Mouse (Mus musculus): ENCODE measurements around the gene Esrrg.

Gene Esrrg

DNA sequence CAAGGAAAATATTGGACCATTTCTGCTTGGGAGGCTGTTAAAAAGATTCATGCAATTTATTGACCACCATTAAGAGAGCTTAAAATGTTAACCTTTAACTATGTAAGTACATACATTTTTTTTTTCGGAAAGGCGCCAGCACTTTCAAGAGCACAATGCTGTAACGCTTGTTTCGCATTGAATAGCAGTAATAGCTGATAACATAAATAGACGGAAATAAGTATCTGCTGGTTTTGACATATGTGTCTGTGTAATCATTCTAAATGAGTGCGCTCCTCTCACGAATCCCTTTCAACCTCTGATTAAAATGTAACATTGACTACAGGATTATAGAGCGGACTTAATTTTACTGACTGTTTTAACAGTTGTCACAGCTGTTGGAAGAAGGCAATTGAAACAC, 391.6 kb downstream of the Esrrg start:
- DNase-seq = no peak

- DNase-seq = no peak
These were observed 398.4 kb downstream of the Esrrg start for GRCm38 (mm10) chr1:188006820-188007491.

DNA sequence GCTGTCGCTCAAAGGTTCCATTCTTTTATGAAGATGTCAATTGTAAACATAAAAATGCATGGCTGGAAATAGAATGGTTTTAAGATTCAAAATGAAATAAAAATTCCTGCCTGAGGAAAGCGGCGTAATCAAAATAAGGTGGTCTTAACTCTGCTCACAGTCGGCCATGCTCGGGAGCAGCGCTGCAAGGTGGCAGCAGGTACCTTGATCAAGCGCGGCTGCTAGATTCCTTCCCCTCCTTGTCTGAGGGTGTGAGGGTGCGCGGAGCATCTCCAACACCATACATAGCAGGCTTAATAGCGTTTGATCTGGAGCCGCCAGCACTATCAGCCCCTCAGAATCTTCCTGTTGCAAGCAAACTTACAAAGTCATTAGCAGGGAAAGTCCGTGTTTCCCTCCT, 399.9 kb downstream of the Esrrg start:
- no peak for DNase-seq

GRCm38 (mm10) chr1:188009868-188010267, 401.3 kb downstream of the Esrrg start:
- DNase-seq = no peak

GRCm38 (mm10) chr1:188010860-188011259, 402.3 kb downstream of the Esrrg start:
- no peak for DNase-seq

GRCm38 (mm10) chr1:188014411-188014810, 405.8 kb downstream of the Esrrg start:
- no peak for DNase-seq

- DNase-seq = peak; percentile 21 to 44
These were observed 409.6 kb downstream of the Esrrg start for GRCm38 (mm10) chr1:188017956-188018862.

- DNase-seq = no peak
These were observed 420.6 kb downstream of the Esrrg start for GRCm38 (mm10) chr1:188029205-188029604.

GRCm38 (mm10) chr1:188030116-188030515, 421.5 kb downstream of the Esrrg start:
- no peak for DNase-seq

- no peak for DNase-seq
These were observed 422.7 kb downstream of the Esrrg start for GRCm38 (mm10) chr1:188031276-188031675.

- no peak for DNase-seq
These were observed 427.4 kb downstream of the Esrrg start for GRCm38 (mm10) chr1:188035957-188036356.

- DNase-seq = peak in 1 of 2 experiments; percentile 32
These were observed 438.1 kb downstream of the Esrrg start for GRCm38 (mm10) chr1:188046691-188047121.

GRCm38 (mm10) chr1:188047148-188047547, 438.6 kb downstream of the Esrrg start:
- peak in 1 of 2 experiments; percentile 26 for DNase-seq

GRCm38 (mm10) chr1:188055888-188056287, 447.3 kb downstream of the Esrrg start:
- DNase-seq = peak in 1 of 2 experiments; percentile 13

GRCm38 (mm10) chr1:188057892-188058291, 449.3 kb downstream of the Esrrg start:
- no peak for DNase-seq

GRCm38 (mm10) chr1:188059006-188059405, 450.4 kb downstream of the Esrrg start:
- DNase-seq = peak; percentile 53 to 84

- DNase-seq = peak; percentile 24 to 42
These were observed 451.9 kb downstream of the Esrrg start for GRCm38 (mm10) chr1:188060493-188060892.

DNA sequence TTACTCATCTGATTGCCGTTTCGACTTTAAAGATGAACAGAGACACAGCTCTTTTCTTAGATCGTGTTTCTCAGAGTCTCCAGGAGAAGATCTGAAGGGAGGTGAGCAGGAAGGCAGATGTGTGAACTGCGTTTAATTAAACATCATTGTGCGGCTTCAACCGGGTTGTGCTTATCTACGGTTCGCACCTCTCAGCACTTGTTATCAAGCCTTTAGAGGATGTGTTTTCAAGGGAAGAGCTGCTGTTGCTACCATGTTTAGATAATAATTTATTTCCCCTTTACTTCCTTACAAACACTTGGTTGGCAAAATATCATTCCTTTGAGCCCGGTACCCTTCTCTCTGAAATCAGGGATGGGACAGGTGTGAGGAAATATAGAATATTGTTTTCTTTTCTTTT, 460.2 kb downstream of the Esrrg start:
- no peak for DNase-seq

DNA sequence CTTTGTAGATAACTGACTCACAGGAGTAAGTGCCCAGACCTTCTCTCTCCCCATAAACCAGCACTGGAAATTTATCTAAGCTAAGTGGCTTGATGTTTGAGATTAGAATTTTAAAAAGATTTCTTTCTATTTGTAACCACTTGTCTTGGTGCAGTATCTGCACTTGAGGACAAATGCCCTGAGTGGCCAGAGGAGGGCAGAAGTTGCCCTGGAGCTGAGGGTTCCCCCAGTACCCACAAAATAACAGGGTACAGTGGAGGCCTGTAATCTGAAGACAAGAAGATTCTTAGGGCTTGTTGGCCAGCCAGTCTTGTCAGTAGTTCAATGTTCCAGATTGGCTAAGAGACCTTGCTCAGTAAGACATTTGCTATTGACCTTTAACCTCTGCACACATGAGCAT, 461.3 kb downstream of the Esrrg start:
- no peak for DNase-seq

GRCm38 (mm10) chr1:188077561-188078195, 469.1 kb downstream of the Esrrg start:
- no peak for DNase-seq

- DNase-seq = no peak
These were observed 471.8 kb downstream of the Esrrg start for GRCm38 (mm10) chr1:188080261-188080875.

DNA sequence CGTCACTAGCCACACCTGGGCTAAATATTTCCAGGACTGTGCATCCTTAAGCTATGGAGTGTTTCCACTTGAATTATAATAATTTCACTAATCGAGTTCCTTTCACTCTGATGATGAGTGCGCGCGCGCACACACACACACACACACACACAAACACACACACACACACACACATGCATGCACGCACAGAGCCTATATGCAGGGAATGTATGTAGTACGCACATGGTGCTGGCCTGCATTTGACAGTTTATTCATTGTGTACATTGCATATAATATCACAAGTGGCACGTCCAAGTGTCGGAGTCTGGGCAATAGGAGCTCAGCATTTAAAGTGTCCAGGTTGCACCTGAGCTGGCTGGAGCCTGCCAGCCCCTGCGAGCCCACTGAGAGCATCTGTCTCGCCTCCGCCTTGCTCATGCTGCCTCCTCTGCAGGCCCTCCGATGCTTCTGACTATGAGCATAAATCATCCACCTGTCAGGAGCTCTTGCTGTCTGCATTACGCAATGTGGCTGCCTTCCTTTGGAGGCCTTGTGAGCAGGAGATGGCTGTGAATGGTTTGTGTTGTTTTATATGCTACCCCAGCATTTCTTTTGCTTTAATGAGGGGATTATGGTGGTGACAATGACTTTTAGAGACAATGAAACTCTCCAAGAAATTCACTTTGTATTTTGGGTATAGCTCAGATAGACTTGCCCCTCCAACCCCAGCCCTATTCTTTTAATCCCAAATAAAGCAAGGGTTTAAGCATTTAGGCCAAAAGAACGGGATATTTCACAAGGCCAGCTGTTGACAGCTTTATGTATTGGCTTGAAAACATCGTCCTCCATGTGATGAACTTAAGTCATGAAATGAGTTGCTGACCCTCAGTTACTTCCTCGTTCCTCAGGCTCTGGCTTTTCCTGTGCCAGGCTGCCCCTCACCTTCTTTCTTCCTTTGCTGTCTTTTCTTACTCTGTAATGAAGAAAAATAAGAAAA, 474.4 kb downstream of the Esrrg start:
- DNase-seq = no peak

Measured in kidney, postnatal 36 days (tissue).